Mouse (Mus musculus) hindbrain, embryonic 11.5 days (tissue): ENCODE data around the gene Igll1. TPM values are rescaled to one million over a fixed set of nuclear protein-coding genes. Genes with fewer than 3 reads are reported as not detected.

Source experiments
- ATAC-seq: fragments of 200-750 bp; cut with Nextera tagmentation; 2 replicates; pipeline ENCODE4 v1.8.0; 2017; ENCODE audit warnings: mild to moderate bottlenecking, moderate TSS enrichment, moderate library complexity; ENCODE audit not compliant: low FRiP score
- DNase-seq: peaks from one replicate; pipeline ENCODE4 v3.0.0-alpha.2; 2015; ENCODE audit warnings: low spot score
- H3K27ac ChIP-seq: fragments of 300-500 bp; sonication (generic); 2 replicates; pipeline ENCODE4 v1.5.1; 2014; ENCODE audit warnings: mild to moderate bottlenecking, low read depth, low read length
- H3K27me3 ChIP-seq: fragments of 300-500 bp; sonication (generic); 2 replicates; pipeline ENCODE4 v1.6.1; 2014; ENCODE audit warnings: mild to moderate bottlenecking, low read length, moderate library complexity, mixed read lengths; ENCODE audit not compliant: control insufficient read depth, insufficient read depth
- H3K36me3 ChIP-seq: fragments of 300-500 bp; sonication (generic); 2 replicates; pipeline ENCODE4 v1.6.1; 2014; ENCODE audit warnings: mild to moderate bottlenecking, low read length, moderate library complexity, mixed read lengths; ENCODE audit not compliant: control insufficient read depth, insufficient read depth
- H3K4me1 ChIP-seq: fragments of 300-500 bp; sonication (generic); replicated peaks from 2 replicates; pipeline ENCODE4 v1.6.1; 2014; ENCODE audit warnings: low read length, mixed read lengths; ENCODE audit not compliant: control insufficient read depth, insufficient read depth
- H3K4me2 ChIP-seq: fragments of 300-500 bp; sonication (generic); replicated peaks from 2 replicates; pipeline ENCODE4 v1.6.1; 2014; ENCODE audit warnings: mild to moderate bottlenecking, low read depth, low read length
- H3K4me3 ChIP-seq: fragments of 300-500 bp; sonication (generic); 2 replicates; pipeline ENCODE4 v1.5.1; 2014; ENCODE audit warnings: low read depth, low read length
- H3K9ac ChIP-seq: fragments of 300-500 bp; sonication (generic); 2 replicates; pipeline ENCODE4 v1.6.1; 2014; ENCODE audit warnings: low read depth, low read length
- H3K9me3 ChIP-seq: fragments of 300-500 bp; sonication (generic); 2 replicates; pipeline ENCODE4 v1.6.1; 2016; ENCODE audit warnings: low read length; ENCODE audit not compliant: control insufficient read depth
- WGBS: fragments of 180-500 bp; shearing (Covaris S2); extraction: QIAGEN DNeasy Blood & Tissue Kit; methylation state at CpG from one replicate; pipeline ENCODE4 v1.1.7; 2014; 5-methylcytosine and 5-hydroxymethylcytosine counted together
- polyA plus RNA-seq: library from polyadenylated mRNA; unstranded; fragments of >200 nt; fragmentation: Nextera tagmentation; extraction: Ambion mirVana; gene quantifications from 2 replicates; pipeline ENCODE4 v1.2.1, GENCODE M21; 2014

Igll1 gene
- polyA plus RNA-seq, 1 experiment from 2014 or later, result not detected

DNA sequence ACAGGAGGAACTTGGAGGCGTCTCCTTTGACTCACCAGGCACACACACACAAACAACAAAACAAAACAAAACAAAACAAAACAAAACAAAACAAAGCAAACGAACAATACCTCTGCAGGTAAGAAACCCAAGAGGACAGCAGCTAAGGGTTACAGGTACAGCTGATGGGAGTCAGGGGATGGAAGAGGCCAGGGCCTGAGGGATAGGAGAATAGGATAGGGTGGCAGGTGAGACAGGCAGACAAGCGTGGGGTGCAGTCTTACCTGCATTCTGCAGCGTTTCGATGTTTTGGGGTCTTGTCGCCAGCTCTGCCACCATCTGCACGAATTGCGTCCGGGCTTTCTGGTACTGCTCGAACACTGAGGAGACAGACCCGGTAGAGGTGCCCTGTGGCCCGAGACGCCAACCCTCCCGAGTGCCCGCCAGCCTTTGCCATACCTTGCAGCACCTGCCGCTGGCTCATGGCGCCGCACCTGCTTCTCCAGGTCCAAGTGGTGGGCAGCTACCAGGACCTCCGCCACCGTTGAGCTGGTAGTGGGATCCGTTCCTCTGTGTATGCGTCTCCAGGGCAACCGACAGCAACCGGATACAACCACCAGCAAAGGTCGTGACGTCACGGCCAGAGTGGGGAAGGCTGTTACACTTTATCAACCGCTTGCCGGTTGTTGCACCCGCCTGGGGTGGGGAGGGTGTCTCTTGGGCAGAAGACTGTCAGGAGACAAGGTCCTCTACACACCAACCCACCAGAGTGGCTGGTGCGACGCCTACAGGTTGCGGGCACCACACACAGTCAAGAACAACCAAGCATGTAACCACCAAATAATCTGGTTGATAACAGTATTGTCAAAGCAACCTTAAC is 34.8 kb downstream of the Igll1 start, which contains the start of gene Spag6l:
Gene Spag6l (minus strand): TSS at position 700 of the 859 bp plus-strand sequence.
- peak within 1 kb of the TSS; percentile 47; the same call in 1 of the 2 replicates for H3K9ac ChIP-seq
- H3K27me3 ChIP-seq, result no peaks in the 10 kb centered on the region
- peak within 1 kb of the TSS; percentile 44 for H3K4me3 ChIP-seq
- DNase-seq, result peak; percentile 79
- WGBS, result 8% methylated on average over 33 of the region's 33 CpGs
- no peak within 1 kb of the TSS for H3K27ac ChIP-seq
- no peaks in the 10 kb centered on the region for H3K36me3 ChIP-seq
- H3K9me3 ChIP-seq, result no peaks in the 10 kb centered on the region
- H3K4me1 ChIP-seq, result no peaks in the 10 kb centered on the region; the same call in 1 of the 2 replicates
- peak; percentile 93 for ATAC-seq
- peak within 1 kb of the TSS; percentile 68 for H3K4me2 ChIP-seq

DNA sequence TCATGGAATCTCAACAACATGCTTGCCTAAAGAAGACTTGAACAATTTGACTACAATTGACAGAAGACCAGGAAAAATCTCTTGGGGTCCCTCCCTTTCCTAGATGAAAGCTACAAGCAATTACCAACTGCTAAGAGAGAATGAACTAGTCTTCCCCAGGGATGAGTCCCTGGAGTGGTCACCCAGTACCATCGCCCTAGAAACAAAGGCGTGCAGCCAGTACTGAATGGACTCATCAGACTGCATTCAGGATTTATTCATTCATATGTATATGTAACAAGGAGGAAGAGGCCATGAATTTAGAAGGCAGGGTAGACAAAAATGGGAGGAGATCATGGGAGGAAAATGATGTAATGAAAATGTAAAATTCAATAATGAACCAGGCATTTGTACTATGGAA is 37.6 kb downstream of the Igll1 start:
- H3K9me3 ChIP-seq, result no peaks in the 10 kb centered on the region
- no peaks in the 10 kb centered on the region for H3K27me3 ChIP-seq
- WGBS, result 74% methylated on average over 2 of the region's 2 CpGs
- DNase-seq (no peak), ATAC-seq (no peak)
- no peak overlapping the region for H3K9ac ChIP-seq
- H3K4me1 ChIP-seq, result no peaks in the 10 kb centered on the region; the same call in 1 of the 2 replicates
- no peak overlapping the region for H3K27ac ChIP-seq
- H3K36me3 ChIP-seq, result no peaks in the 10 kb centered on the region
- H3K4me3 ChIP-seq, result no peak overlapping the region
- no peak overlapping the region for H3K4me2 ChIP-seq

DNA sequence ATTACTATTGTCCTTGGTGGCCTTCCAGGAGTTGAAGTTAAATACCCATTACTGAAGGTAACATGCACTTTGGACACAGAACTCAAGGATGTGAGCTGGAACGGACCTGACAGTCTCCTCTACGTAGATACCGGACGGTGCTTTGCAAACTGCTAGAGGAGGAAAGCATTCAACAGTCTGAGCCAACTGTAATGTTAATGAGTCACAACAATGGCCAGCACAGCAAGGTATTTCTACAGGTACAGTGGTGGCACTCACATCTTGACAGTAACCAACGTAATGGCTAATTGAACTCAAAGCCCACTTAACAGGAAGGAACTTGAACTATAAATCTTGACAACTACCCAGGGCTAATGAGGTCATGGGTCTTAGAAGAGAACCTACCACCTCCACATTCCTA is 38.3 kb downstream of the Igll1 start:
- Histone ChIP-seq H3K9ac (no peak overlapping the region), H3K4me3 (no peak overlapping the region), H3K4me1 (no peaks in the 10 kb centered on the region; the same call in 1 of the 2 replicates), H3K36me3 (no peaks in the 10 kb centered on the region), H3K4me2 (no peak overlapping the region), H3K27ac (no peak overlapping the region), H3K9me3 (no peaks in the 10 kb centered on the region), H3K27me3 (no peaks in the 10 kb centered on the region)
- WGBS, result 45% methylated on average over 5 of the region's 5 CpGs
- no peak for DNase-seq
- no peak for ATAC-seq

Other genes starting within 250 kb of the Igll1 start
- not detected in 2 replicates for gene Olfr19, start 187.6 kb downstream of the Igll1 start, polyA plus RNA-seq
- gene Spag6l, start 34.5 kb downstream of the Igll1 start, polyA plus RNA-seq, result 7.0 and 7.2 TPM in 2 replicates
- gene Top3b, start 6.8 kb upstream of the Igll1 start, polyA plus RNA-seq, result 56.9 and 57.9 TPM in 2 replicates
- 1.1 and 2.2 TPM in 2 replicates for gene Vpreb1, start 6.9 kb upstream of the Igll1 start, polyA plus RNA-seq
- gene Ppm1f, start 32.5 kb upstream of the Igll1 start, polyA plus RNA-seq, result 10.9 and 17.6 TPM in 2 replicates
- 199 and 208 TPM in 2 replicates for gene Mapk1, start 119.4 kb upstream of the Igll1 start, polyA plus RNA-seq
- gene Ypel1, start 205.7 kb upstream of the Igll1 start, polyA plus RNA-seq, result 91.6 and 108 TPM in 2 replicates
- 149 and 154 TPM in 2 replicates for gene Ppil2, start 247.3 kb upstream of the Igll1 start, polyA plus RNA-seq